Mouse (Mus musculus): ENCODE measurements around the gene Ifitm6. TPM values are rescaled to one million over a fixed set of nuclear protein-coding genes. Genes with fewer than 3 reads are reported as not detected.

The Ifitm6 gene
- polyA plus RNA-seq, 1 experiment = 3.1 TPM

GRCm38 (mm10) chr7:140997817-140998216, 19.9 kb downstream of the Ifitm6 start:
- Histone ChIP-seq H3K27ac (ENCODE audit: insufficient read depth, low read depth, low read length) (no peak overlapping the region), H3K36me3 (ENCODE audit: control insufficient read depth, insufficient read depth, low read length) (no peaks in the 10 kb centered on the region), H3K4me1 (ENCODE audit: control insufficient read depth, insufficient read depth, insufficient read length, low read length) (peaks cover 6% of the 10 kb centered on the region), H3K27me3 (ENCODE audit: control insufficient read depth, insufficient read depth, low read length) (no peaks in the 10 kb centered on the region), H3K4me3 (ENCODE audit: low read depth, low read length) (no peak overlapping the region)
- no peak for TF ChIP-seq CTCF (IDR thresholded peaks at IDR 0.05; ENCODE audit: extremely low read depth, insufficient read length, insufficient replicate concordance, low read depth, low read length)
- TF ChIP-seq POLR2A (IDR thresholded peaks at IDR 0.05; ENCODE audit: low read depth, low read length) = no peak
- 67% methylated on average over 1 of the region's 1 CpGs for WGBS

- no peak for TF ChIP-seq CTCF (IDR thresholded peaks at IDR 0.05; ENCODE audit: extremely low read depth, insufficient read length, insufficient replicate concordance, low read depth, low read length)
- no peak for TF ChIP-seq POLR2A (IDR thresholded peaks at IDR 0.05; ENCODE audit: low read depth, low read length)
- H3K4me1 ChIP-seq (ENCODE audit: control insufficient read depth, insufficient read depth, insufficient read length, low read length) = peaks cover 5% of the 10 kb centered on the region
- WGBS = 90% methylated on average over 14 of the region's 14 CpGs
- H3K27ac ChIP-seq (ENCODE audit: insufficient read depth, low read depth, low read length) = no peak overlapping the region
- H3K4me3 ChIP-seq (ENCODE audit: low read depth, low read length) = no peak overlapping the region
- no peaks in the 10 kb centered on the region for H3K36me3 ChIP-seq (ENCODE audit: control insufficient read depth, insufficient read depth, low read length)
- no peaks in the 10 kb centered on the region for H3K27me3 ChIP-seq (ENCODE audit: control insufficient read depth, insufficient read depth, low read length)
Observed at GRCm38 (mm10) chr7:140991117-140991689, 26.5 kb downstream of the Ifitm6 start.

- Histone ChIP-seq H3K4me1 (ENCODE audit: control insufficient read depth, insufficient read depth, insufficient read length, low read length) (peaks cover 5% of the 10 kb centered on the region), H3K27ac (ENCODE audit: insufficient read depth, low read depth, low read length) (no peak overlapping the region), H3K36me3 (ENCODE audit: control insufficient read depth, insufficient read depth, low read length) (no peaks in the 10 kb centered on the region), H3K27me3 (ENCODE audit: control insufficient read depth, insufficient read depth, low read length) (no peaks in the 10 kb centered on the region), H3K4me3 (ENCODE audit: low read depth, low read length) (no peak overlapping the region)
- WGBS = 76% methylated on average over 5 of the region's 5 CpGs
- TF ChIP-seq CTCF (IDR thresholded peaks at IDR 0.05; ENCODE audit: extremely low read depth, insufficient read length, insufficient replicate concordance, low read depth, low read length) (no peak), POLR2A (IDR thresholded peaks at IDR 0.05; ENCODE audit: low read depth, low read length) (no peak)
Observed at GRCm38 (mm10) chr7:140990622-140991021, 27.1 kb downstream of the Ifitm6 start.

- H3K4me3 ChIP-seq (ENCODE audit: low read depth, low read length) = no peak overlapping the region
- no peaks in the 10 kb centered on the region for H3K27me3 ChIP-seq (ENCODE audit: control insufficient read depth, insufficient read depth, low read length)
- H3K27ac ChIP-seq (ENCODE audit: insufficient read depth, low read depth, low read length) = no peak overlapping the region
- H3K4me1 ChIP-seq (ENCODE audit: control insufficient read depth, insufficient read depth, insufficient read length, low read length) = peaks cover 5% of the 10 kb centered on the region
- TF ChIP-seq POLR2A (IDR thresholded peaks at IDR 0.05; ENCODE audit: low read depth, low read length) (no peak), CTCF (IDR thresholded peaks at IDR 0.05; ENCODE audit: extremely low read depth, insufficient read length, insufficient replicate concordance, low read depth, low read length) (no peak)
- WGBS = 58% methylated on average over 6 of the region's 6 CpGs
- no peaks in the 10 kb centered on the region for H3K36me3 ChIP-seq (ENCODE audit: control insufficient read depth, insufficient read depth, low read length)
Observed at GRCm38 (mm10) chr7:140990185-140990584, 27.5 kb downstream of the Ifitm6 start.

- Histone ChIP-seq H3K36me3 (ENCODE audit: control insufficient read depth, insufficient read depth, low read length) (no peaks in the 10 kb centered on the region), H3K27me3 (ENCODE audit: control insufficient read depth, insufficient read depth, low read length) (no peaks in the 10 kb centered on the region), H3K27ac (ENCODE audit: insufficient read depth, low read depth, low read length) (no peak overlapping the region), H3K4me1 (ENCODE audit: control insufficient read depth, insufficient read depth, insufficient read length, low read length) (peaks cover 5% of the 10 kb centered on the region), H3K4me3 (ENCODE audit: low read depth, low read length) (no peak overlapping the region)
- no peak for TF ChIP-seq CTCF (IDR thresholded peaks at IDR 0.05; ENCODE audit: extremely low read depth, insufficient read length, insufficient replicate concordance, low read depth, low read length)
- TF ChIP-seq POLR2A (IDR thresholded peaks at IDR 0.05; ENCODE audit: low read depth, low read length) = no peak
- 87% methylated on average over 4 of the region's 4 CpGs for WGBS
Observed at GRCm38 (mm10) chr7:140989022-140989421, 28.7 kb downstream of the Ifitm6 start.

GRCm38 (mm10) chr7:140987182-140988138, 30.3 kb downstream of the Ifitm6 start:
- H3K27ac ChIP-seq (ENCODE audit: insufficient read depth, low read depth, low read length) = peak overlapping the region; percentile 24; the same call in 1 of the 2 replicates
- 49% methylated on average over 17 of the region's 17 CpGs for WGBS
- H3K4me3 ChIP-seq (ENCODE audit: low read depth, low read length) = no peak overlapping the region
- TF ChIP-seq CTCF (IDR thresholded peaks at IDR 0.05; ENCODE audit: extremely low read depth, insufficient read length, insufficient replicate concordance, low read depth, low read length) (no peak), POLR2A (IDR thresholded peaks at IDR 0.05; ENCODE audit: low read depth, low read length) (no peak)
- no peaks in the 10 kb centered on the region for H3K36me3 ChIP-seq (ENCODE audit: control insufficient read depth, insufficient read depth, low read length)
- peaks cover 5% of the 10 kb centered on the region for H3K4me1 ChIP-seq (ENCODE audit: control insufficient read depth, insufficient read depth, insufficient read length, low read length)
- no peaks in the 10 kb centered on the region for H3K27me3 ChIP-seq (ENCODE audit: control insufficient read depth, insufficient read depth, low read length)

GRCm38 (mm10) chr7:140982971-140983370, 34.8 kb downstream of the Ifitm6 start:
- Histone ChIP-seq H3K36me3 (ENCODE audit: control insufficient read depth, insufficient read depth, low read length) (no peaks in the 10 kb centered on the region), H3K4me3 (ENCODE audit: low read depth, low read length) (no peak overlapping the region), H3K27me3 (ENCODE audit: control insufficient read depth, insufficient read depth, low read length) (no peaks in the 10 kb centered on the region), H3K4me1 (ENCODE audit: control insufficient read depth, insufficient read depth, insufficient read length, low read length) (no peaks in the 10 kb centered on the region), H3K27ac (ENCODE audit: insufficient read depth, low read depth, low read length) (no peak overlapping the region)
- 93% methylated on average over 7 of the region's 7 CpGs for WGBS
- TF ChIP-seq POLR2A (IDR thresholded peaks at IDR 0.05; ENCODE audit: low read depth, low read length) (no peak), CTCF (IDR thresholded peaks at IDR 0.05; ENCODE audit: extremely low read depth, insufficient read length, insufficient replicate concordance, low read depth, low read length) (no peak)
